Mouse (Mus musculus): ENCODE data around the gene Nmt1. TPM values are rescaled to one million over a fixed set of nuclear protein-coding genes. Genes with fewer than 3 reads are reported as not detected.

The Nmt1 gene
- polyA plus RNA-seq, 1 experiment, result 74.3 TPM

DNA sequence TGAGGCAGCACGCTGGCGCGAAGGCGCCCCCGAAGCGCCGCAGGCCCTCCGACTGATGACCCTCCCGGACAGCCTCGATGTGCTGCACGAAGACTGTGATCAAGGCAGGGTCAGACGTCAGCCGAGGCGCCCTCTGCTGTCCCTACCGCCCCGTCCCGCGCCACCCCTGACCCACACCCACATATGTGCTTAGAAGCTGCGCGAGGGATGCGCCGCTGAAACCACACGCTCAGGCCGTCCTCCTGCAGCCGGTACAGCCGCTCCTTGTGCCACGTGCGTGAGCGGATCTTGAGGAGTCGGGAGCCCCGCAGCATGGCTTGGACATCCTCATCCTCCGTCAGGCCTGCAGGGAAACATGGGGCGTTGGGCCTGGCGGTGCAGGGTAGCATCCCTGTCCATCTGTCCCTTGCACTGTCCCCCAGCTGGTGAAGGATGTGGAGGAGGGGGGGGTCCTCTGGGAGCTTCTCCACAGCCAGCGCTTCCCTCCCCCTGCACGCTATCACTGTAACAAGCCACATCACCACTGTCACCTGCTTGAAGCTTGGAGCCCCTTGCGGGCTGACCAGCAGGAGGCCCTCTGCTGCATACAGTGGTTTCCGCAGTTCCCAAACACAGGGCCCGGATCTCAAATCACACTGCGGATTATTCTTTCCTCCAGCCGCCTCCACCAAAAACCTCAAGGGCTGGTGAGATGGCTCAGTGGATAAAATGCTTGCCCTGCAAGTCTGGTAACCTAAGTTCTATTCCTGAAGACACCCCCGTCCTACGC is 52.5 kb downstream of the Nmt1 start:
- Histone ChIP-seq H3K4me3 (ENCODE audit: insufficient read depth, low read length) (no peak overlapping the region), H3K4me1 (ENCODE audit: control insufficient read depth, insufficient read depth, low read length) (no peaks in the 10 kb centered on the region), H3K27ac (ENCODE audit: insufficient read depth, low read length) (no peak overlapping the region)
- TF ChIP-seq CTCF (IDR thresholded peaks at IDR 0.05; ENCODE audit: extremely low read depth, insufficient read depth, low read length) (no peak), POLR2A (IDR thresholded peaks at IDR 0.05; ENCODE audit: extremely low read depth, insufficient read depth, low read length) (no peak)

- TF ChIP-seq CTCF (IDR thresholded peaks at IDR 0.05; ENCODE audit: extremely low read depth, insufficient read depth, low read length), result no peak
- TF ChIP-seq POLR2A (IDR thresholded peaks at IDR 0.05; ENCODE audit: extremely low read depth, insufficient read depth, low read length), result no peak
- Histone ChIP-seq H3K4me3 (ENCODE audit: insufficient read depth, low read length) (no peak overlapping the region), H3K27ac (ENCODE audit: insufficient read depth, low read length) (no peak overlapping the region), H3K4me1 (ENCODE audit: control insufficient read depth, insufficient read depth, low read length) (no peaks in the 10 kb centered on the region)
Observed at GRCm38 (mm10) chr11:103081631-103082030, 53.6 kb downstream of the Nmt1 start.

- Histone ChIP-seq H3K4me1 (ENCODE audit: control insufficient read depth, insufficient read depth, low read length) (no peaks in the 10 kb centered on the region), H3K27ac (ENCODE audit: insufficient read depth, low read length) (no peak overlapping the region), H3K4me3 (ENCODE audit: insufficient read depth, low read length) (no peak overlapping the region)
- TF ChIP-seq POLR2A (IDR thresholded peaks at IDR 0.05; ENCODE audit: extremely low read depth, insufficient read depth, low read length), result no peak
- no peak for TF ChIP-seq CTCF (IDR thresholded peaks at IDR 0.05; ENCODE audit: extremely low read depth, insufficient read depth, low read length)
Observed at GRCm38 (mm10) chr11:103093306-103093705, 65.3 kb downstream of the Nmt1 start.

- TF ChIP-seq POLR2A (IDR thresholded peaks at IDR 0.05; ENCODE audit: extremely low read depth, insufficient read depth, low read length), result no peak
- TF ChIP-seq CTCF (IDR thresholded peaks at IDR 0.05; ENCODE audit: extremely low read depth, insufficient read depth, low read length), result no peak
- Histone ChIP-seq H3K27ac (ENCODE audit: insufficient read depth, low read length) (no peak overlapping the region), H3K4me3 (ENCODE audit: insufficient read depth, low read length) (no peak overlapping the region), H3K4me1 (ENCODE audit: control insufficient read depth, insufficient read depth, low read length) (no peaks in the 10 kb centered on the region)
Observed at GRCm38 (mm10) chr11:103093862-103094833, 66.2 kb downstream of the Nmt1 start.

DNA sequence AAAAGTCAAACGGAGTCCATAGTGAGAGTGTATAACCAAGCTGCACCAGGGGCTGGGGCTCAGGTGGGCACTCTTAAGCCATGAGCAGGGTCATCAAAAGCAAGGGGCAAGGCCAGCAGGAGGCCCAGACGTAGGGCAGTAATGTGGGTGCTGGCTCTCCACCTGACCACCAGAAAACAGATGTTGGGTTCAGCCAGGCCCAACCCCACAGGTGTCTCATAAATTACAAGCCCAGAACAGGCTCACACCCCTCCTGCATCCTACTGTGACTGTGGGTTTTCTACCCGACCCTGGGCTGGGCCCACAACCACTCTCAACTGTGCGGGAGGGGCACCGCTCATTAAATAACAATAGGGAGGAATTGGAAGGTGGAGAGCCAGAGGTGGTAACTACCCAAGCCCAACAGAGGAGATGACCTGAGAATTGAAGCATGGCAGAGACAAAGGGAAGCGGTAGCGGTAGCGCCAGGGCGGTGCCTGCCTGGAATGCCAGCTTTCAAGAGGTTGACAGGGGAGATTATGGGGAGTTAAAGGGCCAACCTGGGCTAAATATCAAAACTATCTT is 67.2 kb downstream of the Nmt1 start:
- TF ChIP-seq CTCF (IDR thresholded peaks at IDR 0.05; ENCODE audit: extremely low read depth, insufficient read depth, low read length) (no peak), POLR2A (IDR thresholded peaks at IDR 0.05; ENCODE audit: extremely low read depth, insufficient read depth, low read length) (no peak)
- H3K4me3 ChIP-seq (ENCODE audit: insufficient read depth, low read length), result no peak overlapping the region
- no peaks in the 10 kb centered on the region for H3K4me1 ChIP-seq (ENCODE audit: control insufficient read depth, insufficient read depth, low read length)
- H3K27ac ChIP-seq (ENCODE audit: insufficient read depth, low read length), result no peak overlapping the region

GRCm38 (mm10) chr11:103095801-103096200 is 67.8 kb downstream of the Nmt1 start:
- Histone ChIP-seq H3K4me3 (ENCODE audit: insufficient read depth, low read length) (no peak overlapping the region), H3K27ac (ENCODE audit: insufficient read depth, low read length) (no peak overlapping the region), H3K4me1 (ENCODE audit: control insufficient read depth, insufficient read depth, low read length) (no peaks in the 10 kb centered on the region)
- TF ChIP-seq POLR2A (IDR thresholded peaks at IDR 0.05; ENCODE audit: extremely low read depth, insufficient read depth, low read length), result no peak

DNA sequence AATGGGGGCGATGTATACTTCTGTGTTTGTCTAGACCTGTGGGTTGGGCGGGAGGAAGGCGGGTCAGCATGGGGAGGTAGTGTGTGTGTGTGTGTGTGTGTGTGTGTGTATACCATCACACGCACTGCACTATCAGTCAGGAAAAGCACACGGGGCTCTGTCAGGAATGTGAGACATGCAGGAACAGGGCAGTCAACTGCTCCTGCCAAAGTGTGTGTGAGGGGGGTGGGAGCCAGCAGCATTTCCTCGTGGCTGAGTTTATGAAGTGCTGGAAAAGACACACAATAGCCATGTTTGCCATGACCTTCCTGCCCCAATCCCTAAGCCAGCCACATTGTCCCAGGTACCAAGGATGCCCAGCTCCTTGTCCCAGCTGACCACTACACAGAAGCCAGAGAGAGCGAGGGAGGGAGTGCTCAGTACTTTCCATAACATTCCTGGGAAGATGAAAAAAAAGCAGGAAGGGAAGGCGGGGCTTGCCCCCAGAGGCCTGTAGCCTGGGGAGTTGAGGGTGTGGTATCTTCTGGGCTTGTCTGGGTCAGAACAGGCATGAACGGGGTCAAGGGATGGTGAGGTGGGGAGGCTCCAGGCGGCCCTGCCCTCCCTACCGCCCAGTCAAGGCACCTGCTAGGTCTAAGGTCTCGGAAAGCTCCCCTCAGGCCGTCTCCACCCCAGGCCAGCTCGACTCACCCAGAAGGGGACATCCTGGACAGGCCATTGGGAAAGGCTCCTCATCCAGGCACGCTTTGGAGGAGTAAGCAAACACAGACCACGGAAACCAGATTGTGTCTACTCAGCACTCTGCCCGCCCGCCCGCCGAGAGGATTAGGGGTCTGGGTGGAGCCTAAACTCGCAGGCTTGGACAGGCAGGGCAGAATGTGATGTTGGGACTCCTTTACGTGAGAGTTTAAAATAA is 69.2 kb downstream of the Nmt1 start:
- TF ChIP-seq POLR2A (IDR thresholded peaks at IDR 0.05; ENCODE audit: extremely low read depth, insufficient read depth, low read length) (no peak), CTCF (IDR thresholded peaks at IDR 0.05; ENCODE audit: extremely low read depth, insufficient read depth, low read length) (no peak)
- Histone ChIP-seq H3K4me3 (ENCODE audit: insufficient read depth, low read length) (no peak overlapping the region), H3K4me1 (ENCODE audit: control insufficient read depth, insufficient read depth, low read length) (no peaks in the 10 kb centered on the region), H3K27ac (ENCODE audit: insufficient read depth, low read length) (no peak overlapping the region)

GRCm38 (mm10) chr11:103098531-103099190 is 70.7 kb downstream of the Nmt1 start:
- Histone ChIP-seq H3K4me1 (ENCODE audit: control insufficient read depth, insufficient read depth, low read length) (no peaks in the 10 kb centered on the region), H3K4me3 (ENCODE audit: insufficient read depth, low read length) (no peak overlapping the region), H3K27ac (ENCODE audit: insufficient read depth, low read length) (no peak overlapping the region)
- TF ChIP-seq POLR2A (IDR thresholded peaks at IDR 0.05; ENCODE audit: extremely low read depth, insufficient read depth, low read length) (no peak), CTCF (IDR thresholded peaks at IDR 0.05; ENCODE audit: extremely low read depth, insufficient read depth, low read length) (no peak)
